Mouse (Mus musculus) c-Kit-positive CD71-positive TER-119-positive erythroid progenitor cells, embryonic 14.5 days (primary cell): ENCODE measurements around the gene Piwil4.

ENCODE experiments used
- DNase-seq: peaks from one replicate; pipeline ENCODE4 v3.0.0-alpha.2; 2013; ENCODE audit warnings: low spot score

Gene Piwil4

DNA sequence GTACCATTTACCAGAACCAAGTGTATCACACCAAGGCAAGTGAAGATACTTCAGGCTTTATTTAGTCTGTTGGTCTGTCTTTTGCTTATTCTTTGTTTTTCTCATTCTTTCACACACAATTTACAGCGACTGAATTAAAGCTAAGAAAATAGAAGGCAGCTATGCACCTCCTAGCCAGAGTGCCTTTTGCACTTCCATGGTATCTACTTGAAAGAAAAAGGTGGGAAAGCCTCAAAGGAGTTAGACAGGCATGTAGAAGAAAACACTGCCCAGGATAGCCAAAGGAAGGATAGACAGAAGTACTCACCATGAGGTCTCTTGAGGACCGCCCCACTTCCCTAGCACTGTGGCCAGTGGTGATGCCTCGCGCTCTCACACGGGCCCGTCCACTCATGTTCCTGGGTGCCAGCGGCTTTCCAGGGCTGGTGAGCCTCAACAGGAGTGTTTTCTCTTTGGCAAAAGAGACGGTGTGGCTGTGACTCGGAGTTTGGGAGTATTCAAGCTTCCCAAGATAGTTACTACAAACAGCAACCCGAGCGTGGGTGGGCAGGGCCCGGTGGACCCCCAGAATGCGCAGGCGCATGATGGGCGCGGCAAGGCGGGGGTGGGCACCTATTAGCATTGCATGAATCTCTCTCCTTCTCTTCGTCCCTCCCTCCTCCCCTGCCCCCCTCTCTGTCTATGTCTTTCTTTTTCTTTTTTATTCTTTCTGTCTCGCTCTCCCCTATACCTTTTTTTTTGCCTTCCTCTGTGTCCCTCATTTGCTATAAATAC is at the start of gene Piwil4:
Gene Piwil4 (minus strand): TSS at position 583 of the 774 bp plus-strand sequence.
- no peak for DNase-seq

DNA sequence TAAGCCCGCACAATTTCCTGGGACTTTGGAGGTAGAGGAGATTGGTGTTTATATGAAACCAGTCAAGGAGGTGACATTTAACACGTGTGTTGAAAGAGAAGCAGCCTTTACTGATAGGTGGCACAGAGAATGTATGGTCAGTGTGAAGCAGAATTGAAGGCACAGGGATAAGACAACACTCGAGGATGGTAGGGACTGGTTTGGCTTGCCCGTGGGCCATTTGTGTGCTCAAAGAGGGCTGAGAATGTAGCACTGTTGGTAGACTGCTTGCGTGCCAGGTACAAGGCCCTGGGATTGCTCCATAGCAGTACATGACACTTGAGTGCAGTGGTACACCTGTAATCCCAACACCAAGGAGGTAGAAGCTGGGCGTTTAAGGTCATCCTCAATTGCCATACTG is 46.8 kb upstream of the Piwil4 start:
- DNase-seq: no peak

DNA sequence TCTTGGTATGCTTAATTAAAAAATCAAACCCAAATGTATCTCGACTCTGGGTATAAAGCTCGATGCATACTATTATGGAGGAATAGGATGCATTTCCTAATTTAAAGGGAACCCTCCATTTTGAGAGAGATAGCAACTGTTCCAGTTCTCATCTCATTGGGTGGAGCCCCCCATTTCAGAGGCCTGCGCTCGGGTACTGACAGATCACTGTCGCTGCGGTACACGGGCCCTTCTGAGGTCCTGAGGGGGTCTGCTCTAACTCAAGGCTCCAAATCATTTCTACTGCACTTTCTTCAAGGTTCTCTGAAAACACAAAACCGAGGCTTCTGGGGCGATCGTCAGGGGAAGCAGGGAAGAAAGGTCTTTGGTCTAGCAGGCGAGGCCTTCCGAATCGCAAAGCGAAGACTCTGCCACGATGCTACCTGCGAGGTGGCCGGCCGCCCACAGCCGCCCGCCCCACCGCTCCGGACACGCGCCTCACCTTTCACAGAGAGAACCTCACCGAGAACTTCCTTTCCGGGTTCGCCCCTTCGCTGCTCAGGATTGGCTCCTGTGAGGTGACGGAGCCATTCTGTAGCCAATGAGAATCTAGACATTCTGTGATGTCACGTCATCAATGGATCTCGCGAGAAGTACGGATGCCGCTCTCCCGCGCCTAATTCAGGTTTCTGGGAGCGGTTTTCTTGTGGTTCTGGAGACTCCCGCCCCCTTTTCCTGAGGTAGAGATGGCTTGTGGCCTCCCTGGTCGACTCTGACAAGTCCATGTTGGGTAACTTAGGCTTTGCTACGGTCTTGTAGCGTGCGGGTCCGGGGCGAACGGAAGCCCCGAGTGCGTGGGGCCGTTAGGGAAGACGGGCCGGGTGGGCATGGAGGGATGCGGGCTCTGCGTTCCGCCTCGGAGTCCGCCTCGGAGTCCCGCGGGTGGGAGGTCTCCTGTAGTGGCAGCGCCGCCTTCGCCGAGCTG is 43.8 kb upstream of the Piwil4 start, which contains the start of the genes Mre11a and Ankrd49:
Gene Mre11a (plus strand): TSS at position 616 of the 964 bp plus-strand sequence.
Gene Ankrd49 (minus strand): TSS at position 818 of the 964 bp plus-strand sequence.
- DNase-seq: peak; percentile 98

DNA sequence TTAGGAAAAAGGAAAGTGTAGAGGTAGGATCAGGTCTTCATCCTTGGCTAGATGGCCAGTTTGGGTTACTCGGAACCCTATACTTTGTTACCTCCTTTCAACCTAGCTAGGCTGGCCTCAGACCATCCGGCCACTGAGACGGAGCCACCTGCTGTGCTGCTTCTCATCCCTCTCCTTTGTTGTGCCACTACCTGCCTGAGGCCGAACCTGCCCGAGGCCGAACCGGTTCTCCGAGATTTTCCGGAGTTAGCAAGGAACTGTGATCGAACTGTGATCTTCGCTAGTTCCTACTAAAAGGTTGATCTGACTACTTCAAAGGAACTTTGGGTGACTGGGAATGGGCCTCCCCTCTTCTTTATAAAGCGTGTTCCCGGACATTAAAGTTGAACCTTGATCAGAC is 37.8 kb upstream of the Piwil4 start:
- DNase-seq: no peak

DNA sequence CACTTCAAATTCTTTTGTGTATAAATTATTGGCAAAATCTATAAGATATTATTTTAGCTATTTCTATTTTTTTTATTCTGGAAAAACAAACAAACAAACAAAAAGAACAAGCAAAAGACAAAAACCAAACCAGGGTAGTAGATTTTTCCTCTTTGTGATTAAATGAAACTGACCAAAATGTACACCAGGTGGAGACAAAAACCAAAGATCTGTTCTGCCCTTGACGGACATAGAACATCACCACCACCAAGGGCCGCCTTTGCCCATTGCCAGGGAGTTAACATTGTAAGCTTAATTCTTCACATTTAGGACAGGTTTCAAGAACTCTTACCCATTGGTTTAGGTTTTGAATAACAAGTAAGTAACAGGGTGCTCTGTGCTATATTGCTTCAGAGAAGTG is 33.3 kb upstream of the Piwil4 start:
- no peak for DNase-seq

DNA sequence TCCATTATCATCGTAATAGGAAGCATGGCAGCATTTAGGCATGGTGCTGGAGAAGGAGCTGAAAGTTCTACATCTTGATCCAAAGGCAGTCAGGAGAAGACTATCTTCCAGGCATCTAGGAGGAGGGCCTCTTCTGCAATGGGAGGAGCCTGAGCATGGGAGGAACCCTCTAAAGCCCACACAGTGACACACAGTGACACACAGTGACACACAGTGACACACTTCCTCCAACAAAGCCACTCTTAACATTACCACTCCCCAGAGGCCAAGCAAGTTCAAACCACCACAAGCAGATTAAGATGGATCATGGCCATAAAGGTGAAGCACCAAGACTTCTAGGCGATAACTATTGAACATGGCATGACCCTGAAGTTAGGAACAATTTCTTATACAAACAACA is 31.5 kb upstream of the Piwil4 start:
- no peak for DNase-seq

DNA sequence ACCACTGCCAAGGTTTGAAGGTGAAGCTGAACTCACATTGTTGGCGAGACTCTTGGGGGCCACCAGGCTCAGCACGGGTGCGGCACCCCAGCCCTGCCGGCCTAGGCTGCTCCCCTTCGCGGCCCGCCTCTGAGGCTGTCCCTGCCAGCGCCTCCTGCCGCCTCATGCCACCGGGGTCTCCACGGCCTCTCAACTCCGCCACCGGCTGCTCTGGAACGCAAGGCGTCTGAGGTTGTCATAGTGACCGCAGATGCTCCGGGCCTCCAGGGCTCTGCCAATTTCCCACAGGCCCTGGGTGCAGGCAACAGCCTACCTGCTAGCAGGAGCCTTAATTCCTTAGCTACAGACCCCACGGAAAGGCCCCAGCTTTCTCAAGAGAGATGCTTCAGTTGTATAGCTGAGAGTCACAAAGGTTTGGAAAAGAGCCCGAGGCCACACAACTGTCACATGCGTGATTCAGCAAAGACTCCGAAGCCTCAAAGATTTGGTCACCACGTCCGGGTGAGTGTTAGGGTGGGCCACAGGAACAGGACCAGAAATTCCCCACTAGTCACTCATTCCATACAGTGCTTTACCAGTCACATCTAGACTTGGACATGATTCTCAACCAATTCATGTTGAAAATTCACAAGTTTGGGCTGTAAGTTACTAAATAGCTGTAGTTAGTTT is 30.4 kb upstream of the Piwil4 start, which contains the start of gene 1700012B09Rik:
Gene 1700012B09Rik (minus strand): TSS at position 228 of the 669 bp plus-strand sequence.
- no peak for DNase-seq

DNA sequence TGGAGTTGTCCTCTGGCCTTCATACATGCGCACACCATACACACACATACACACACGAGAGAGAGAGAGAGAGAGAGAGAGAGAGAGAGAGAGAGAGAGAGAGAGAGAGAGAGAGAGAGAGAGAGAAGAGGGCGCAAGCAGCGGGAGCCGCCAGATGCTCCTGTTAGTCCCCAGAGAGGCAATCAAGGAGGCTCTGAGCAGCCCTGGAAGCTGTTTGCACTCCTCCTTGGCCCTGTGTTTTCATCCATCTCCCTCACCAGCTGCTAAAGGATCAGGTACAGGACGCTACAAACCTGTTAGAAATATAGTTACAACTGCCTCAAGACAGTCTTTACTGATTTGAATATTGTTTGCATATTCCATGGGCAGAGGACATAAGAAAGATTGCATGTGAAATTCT is 29.3 kb upstream of the Piwil4 start:
- no peak for DNase-seq

DNA sequence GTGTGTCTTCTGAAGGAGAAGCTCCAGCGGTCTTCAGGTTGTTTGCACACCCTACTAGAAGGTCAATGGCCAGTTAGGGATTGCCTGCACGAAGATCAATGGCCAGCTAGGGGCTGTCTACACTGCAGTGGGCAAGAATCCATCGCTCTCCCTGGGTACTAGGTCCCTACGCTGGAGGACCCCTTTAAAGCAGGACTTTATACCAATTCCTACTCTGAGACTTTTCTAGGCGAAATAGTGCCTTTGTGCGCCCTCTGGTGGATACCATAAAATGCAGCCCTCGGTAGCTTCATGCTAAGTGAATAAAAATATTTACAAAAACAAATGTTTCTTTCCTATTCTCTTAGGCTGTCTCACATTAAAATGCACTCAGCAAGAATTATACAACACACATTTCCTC is 24.2 kb upstream of the Piwil4 start:
- no peak for DNase-seq

DNA sequence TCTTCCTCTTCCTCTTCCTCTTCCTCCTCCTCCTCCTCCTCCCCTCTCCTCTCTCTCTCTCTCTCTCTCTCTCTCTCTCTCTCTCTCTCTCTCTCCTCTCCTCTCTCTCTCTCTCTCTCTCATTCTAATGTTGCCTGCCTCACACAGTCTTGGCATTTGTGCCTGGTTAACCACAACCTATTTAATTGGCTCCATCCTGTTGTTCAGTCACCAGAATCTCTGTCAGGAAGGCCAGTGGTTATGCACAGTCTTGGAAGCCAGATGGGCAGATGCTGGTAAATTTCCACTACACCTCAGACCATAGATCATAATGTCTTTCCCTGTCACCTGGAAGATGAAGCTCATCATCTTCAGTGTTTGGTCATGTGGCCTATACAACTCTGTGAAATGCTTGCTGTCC is 18.7 kb upstream of the Piwil4 start:
- no peak for DNase-seq

DNA sequence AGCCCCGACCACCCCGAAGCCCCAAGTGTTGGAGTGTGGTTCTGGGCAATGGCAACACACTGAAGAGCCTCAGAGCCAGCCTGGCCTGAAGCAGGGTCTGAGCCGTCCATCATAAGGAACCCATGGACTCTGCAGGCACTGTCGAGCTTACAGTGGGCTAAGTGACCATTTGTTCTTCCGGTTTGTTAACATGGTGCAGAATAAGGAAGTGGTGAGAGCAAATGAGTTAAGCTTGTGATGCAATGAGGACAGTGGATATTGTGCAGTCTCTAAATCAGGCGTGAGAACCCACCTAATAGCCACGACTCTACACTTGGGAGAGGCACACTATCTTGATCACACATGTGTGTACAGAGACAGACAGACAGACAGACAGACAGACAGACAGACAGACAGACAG is 18.1 kb upstream of the Piwil4 start:
- DNase-seq: no peak

DNA sequence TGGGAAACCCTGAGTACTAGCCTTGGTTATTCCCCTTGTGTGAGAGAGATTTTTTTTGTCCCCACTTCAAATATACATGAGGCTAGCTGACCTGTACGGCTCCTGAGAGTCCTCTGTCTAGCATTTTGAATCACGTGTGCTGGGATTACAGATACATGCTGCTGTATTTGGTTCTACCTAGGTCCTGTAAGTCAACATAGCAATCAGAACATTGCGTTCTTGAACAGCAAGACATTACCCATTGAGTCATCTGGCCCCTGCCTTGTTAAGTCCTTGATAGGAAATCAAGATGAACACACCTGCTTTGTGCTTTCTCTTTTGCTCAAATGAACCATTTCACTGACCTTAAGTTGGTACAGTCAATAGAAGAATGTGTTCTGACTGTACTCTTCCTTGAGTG is 13.9 kb upstream of the Piwil4 start:
- DNase-seq: no peak

DNA sequence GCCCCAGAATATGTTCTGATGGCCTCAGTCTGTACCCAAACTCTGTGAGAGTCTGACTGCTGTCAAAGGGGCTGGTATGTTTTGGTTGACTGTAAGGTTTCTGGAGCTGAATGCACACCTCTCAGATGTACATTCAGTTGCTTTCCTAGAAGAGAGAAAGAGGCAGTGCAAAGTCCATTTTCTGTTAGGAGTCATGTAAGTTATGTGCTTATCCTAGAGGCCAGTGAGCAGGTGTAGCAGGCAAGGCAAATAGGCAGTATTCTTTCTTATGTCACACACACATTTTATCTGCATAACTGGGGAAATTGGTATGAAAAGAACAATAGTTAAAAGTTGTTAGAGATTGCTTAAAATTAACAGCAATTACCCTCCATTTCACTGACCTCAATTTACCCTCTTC is 13.4 kb upstream of the Piwil4 start:
- no peak for DNase-seq

DNA sequence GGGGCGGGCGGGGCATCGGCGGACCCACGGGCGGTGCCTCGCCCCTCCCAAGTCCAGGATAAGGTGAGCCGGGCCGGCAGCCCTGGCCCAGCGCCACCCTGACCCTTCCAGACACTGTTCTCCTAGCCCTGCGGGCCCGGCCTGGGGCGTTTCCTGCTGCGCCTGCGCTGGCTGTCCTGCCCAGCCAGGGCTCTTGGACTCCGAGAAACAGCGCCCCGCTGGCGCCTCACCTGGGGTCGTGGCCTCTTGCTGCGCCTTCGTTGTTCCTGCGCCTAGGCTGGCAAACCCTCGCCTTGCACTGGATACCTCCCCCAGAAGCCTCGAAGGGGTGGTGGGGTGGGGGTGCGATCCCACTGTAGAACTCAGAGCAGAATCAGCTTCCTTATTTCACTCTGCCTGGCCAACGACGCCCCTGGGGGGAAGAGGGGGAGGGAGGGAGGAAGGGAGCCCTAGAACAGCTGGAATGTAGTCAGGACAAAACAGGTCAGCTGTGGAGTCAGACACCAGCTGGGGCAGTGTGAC is 11.5 kb upstream of the Piwil4 start, which contains the start of gene Fut4:
Gene Fut4 (minus strand): TSS at position 393 of the 522 bp plus-strand sequence.
- DNase-seq: no peak

DNA sequence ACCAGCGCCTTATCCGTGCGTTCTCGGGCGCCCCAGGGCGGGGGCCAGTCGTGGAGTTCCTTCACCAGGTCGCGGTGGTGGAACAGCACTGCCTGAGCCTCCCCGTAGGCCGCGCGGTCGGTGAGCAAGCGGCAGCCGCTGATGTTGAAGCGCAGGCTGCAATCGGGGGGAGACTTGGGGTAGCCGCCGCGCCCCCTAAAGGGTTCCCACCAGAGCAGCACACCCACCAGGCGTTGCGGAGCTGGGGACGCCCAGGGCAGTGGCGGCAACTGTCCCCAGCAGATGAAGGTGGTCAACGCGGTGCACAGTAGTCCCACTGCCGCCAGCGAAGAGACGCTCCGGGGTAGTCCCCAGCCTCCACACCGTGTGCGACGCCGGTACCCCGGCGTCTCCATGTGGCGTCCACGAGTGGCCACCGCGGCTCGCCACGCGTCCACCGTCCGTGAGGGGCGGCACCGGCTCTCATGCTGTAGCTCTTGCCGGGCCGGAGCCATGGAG is 11.0 kb upstream of the Piwil4 start:
- no peak for DNase-seq

DNA sequence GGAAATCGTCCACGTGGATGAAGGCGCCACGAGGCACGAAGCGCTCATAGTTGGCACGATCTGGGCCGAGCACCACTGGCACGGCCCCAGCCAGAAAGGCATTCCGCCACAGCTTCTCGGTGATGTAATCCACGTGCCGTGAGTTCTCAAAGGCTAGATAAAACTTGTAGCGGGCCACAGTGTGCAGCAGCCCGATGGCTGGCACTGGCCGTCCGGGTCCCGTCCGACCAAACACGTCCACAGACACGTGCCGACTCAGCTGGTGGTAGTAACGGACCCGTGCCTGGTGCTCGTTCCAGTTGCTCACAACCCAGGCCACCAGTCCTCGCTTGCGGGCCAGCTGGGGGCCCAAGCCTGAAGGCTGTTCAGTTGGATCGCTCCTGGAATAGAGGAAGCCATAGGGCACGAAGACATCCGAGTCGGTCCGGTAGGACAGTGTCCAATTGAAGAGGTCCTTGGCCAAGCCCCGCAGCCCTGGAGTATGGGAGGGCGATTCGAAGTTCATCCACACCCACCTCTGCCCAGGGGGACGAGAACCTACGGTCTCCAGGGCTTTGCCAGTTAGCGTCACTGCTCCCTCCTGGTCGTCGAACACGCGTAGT is 10.5 kb upstream of the Piwil4 start:
- no peak for DNase-seq

DNA sequence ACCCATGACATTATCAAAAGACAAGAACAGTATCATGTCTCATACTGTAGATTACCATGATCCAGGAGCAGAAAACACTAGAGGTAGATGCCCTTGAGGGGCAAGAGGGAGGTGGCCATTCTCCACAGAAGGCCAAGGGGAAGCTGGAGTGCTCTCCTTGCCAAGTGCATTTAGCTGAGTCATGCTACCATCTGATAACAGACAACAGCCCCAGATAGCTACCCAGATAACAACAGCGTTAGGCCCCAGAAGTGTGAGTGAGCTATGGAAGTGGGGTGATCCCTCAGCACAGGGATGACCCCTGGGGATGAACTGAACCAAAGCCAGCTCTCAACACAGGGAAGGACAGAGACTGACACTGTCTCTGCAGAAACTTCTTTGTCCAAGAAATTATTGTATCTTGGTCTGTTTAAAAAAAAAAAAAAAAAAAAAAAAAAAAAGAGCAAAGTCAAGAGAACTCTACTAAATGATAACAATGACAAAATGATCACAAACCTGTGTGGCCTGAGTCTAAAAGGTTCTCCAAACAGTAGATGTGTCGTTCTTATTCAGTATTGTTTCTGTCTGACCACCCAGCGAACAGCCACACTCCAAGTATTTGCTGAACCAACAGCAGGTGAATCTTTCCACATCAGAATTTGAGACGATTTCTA is 909 bp downstream of the Piwil4 start:
- DNase-seq: no peak

DNA sequence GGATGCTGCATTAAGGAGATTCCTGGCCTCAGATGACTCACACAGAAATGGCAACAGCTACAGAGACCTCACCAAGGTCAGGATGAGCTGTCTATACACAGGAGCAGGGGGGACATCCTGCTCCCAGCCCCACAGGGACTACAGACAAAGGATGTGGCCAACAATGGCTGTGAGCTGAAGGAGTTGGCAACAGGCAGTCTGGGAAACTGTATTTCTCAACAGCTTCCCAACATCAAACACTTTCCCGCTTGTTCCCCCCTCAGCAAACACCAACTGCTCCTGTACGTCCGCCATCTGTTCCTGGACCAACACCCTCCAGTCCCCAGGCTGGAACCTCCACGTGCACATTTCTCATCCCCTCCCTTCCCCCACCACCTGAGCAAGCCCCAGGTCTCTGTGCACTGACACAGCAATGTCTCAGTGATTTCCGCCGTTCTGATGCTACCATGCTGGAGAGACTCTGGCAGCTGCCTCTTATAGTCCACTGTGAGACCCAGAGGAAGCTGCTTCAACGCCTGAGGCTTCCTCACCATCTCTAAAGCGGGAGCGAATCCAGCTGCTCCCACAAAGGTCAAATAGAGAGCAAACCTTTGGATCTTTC is 9.5 kb downstream of the Piwil4 start:
- no peak for DNase-seq

DNA sequence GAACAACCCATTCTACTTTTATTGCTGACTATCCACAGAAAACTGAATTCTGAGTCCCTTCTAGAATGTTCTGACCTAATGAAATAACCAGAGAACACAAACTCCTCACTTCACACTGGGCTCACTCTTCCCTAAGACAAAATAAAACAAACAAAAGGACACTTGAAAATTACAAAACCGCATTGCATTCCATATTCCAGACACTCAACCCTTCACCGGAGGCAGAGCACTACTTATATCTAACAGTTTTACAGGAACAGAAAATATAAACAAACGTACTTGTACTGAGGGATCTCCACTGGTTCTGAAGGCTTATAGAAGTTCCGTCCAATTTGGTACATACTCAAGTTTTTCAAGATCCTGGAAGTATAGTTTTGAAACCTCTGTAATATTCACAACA is 12.2 kb downstream of the Piwil4 start:
- no peak for DNase-seq

DNA sequence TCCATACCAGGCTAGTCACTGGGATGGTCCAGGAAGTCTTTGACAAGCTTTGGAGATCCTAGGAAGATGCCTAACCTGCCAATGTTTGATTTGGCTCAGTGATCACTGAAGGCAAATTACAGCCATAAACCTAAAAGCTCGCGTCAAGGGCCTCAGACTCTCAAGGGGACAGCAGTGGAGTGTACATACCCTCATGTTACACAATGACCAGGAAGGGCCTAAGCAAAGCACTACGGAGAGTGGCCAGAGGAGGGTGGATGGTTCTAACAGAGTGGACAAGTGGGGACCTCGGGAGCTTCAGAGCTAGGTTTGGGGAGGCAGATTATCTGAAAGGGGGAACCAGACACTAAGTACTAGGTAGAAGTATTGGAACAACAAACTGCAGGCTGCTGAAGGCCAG is 13.9 kb downstream of the Piwil4 start:
- DNase-seq: no peak
